Mouse (Mus musculus) kidney, adult 2 months (tissue): Measurements from ENCODE around the gene Tfb2m.

ENCODE experiments used
- CTCF ChIP-seq: fragments of 200-500 bp; conservative IDR thresholded peaks from 2 replicates; pipeline ENCODE4 v1.5.1; 2011; ENCODE audit warnings: low read depth, mild to moderate bottlenecking, control low read depth, low read length, moderate library complexity, mixed read lengths; ENCODE audit not compliant: insufficient read depth, insufficient read length
- POLR2A ChIP-seq: fragments of 200-500 bp; IDR thresholded peaks from one replicate; pipeline ENCODE4 v1.6.1; 2011; ENCODE audit warnings: low read depth, low read length, control low read depth

DNA sequence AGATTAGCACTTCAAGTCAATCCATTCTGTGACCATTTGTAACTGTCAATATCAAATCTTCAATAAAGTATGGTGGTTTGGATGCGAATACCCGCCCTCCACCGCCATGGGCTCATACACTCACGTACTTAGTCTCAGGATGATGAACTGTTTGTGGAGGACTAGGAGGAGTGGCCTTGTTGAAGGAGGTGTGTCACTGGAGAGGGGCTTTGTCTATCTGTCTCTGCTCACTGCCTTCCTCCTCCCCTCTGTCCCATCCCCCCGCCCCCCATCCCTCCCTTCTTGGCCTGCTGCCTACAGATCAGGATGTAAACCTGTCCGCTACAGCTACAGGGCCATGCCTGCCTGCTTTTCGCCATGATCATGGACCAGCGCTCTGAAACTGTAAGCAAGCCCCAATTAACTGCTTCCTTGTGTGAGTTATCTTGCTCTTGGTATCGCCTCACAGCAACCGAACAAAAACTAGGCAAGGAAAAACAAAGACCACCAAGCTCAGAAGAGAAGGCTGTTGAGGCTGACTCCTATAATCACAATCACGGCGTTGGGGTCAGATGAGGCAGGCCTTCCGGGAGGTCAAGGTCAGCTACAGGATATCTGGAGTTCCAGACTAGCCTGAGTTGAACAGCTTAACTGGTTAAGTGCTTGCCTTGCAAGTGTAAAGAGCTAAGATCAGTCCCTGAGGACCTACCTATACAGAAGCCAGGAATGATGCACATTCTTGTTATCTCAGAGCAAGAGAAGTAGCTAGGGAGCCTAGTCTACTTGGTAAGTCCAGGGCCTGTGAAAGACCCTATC is 35.3 kb downstream of the Tfb2m start:
- no peak for TF ChIP-seq POLR2A
- no peak for TF ChIP-seq CTCF
